Comparison of ENCODE assay signal across 10 mouse cellular contexts in genomic region chr14:52110346-52110745, GRCm38 (mm10). TPM values are rescaled to one million over a fixed set of nuclear protein-coding genes. Genes with fewer than 3 reads are reported as not detected.
DNase-seq lines count a peak whose midpoint lies in the region; ATAC-seq and TF ChIP-seq lines count a peak whose summit lies in the region.
"Had no signal": no experiment of that assay in that cellular context is flagged by ENCODE, and none has a peak within 500 bp of the region (broad histone marks: within the 10 kb centered on the region; RNA-seq: fewer than 3 reads in every experiment).

TSS of gene Rpgrip1 (plus strand) at chr14:52110704.

- ATAC-seq in heart, embryonic 12.5 days (ENCODE audit: insufficient number of reproducible peaks, low FRiP score) = no peak
- no peak for ATAC-seq in hindbrain, embryonic 11.5 days (ENCODE audit: low FRiP score)
- no peak for ATAC-seq in liver, postnatal 0 days

- H3K79me2 ChIP-seq in CH12.LX (replicated peaks; ENCODE audit: control insufficient read depth, extremely low read depth, insufficient read depth, poor library complexity, severe bottlenecking) = no peaks in the 10 kb centered on the region

- no peak within 1 kb of the TSS for H3K4me2 ChIP-seq in heart, embryonic 12.5 days
- H3K4me2 ChIP-seq in CH12.LX (ENCODE audit: insufficient read depth, low read depth, poor library complexity, severe bottlenecking) = no peak within 1 kb of the TSS
- no peak within 1 kb of the TSS for H3K4me2 ChIP-seq in hindbrain, embryonic 11.5 days (replicated peaks; ENCODE audit: low read depth, low read length)
- no peak within 1 kb of the TSS for H3K4me2 ChIP-seq in liver, postnatal 0 days (ENCODE audit: low read depth, low read length)

- H3K4me1 ChIP-seq in heart, embryonic 12.5 days (replicated peaks) = peaks cover 5% of the 10 kb centered on the region; the same call in 1 of the 2 replicates
- peaks cover 0 to 1% of the 10 kb centered on the region in 2 experiments; a peak in 2 of 4 replicates for H3K4me1 ChIP-seq in CH12.LX (ENCODE audit: control insufficient read depth in 1 of 2, insufficient read depth in 2 of 2)
- H3K4me1 ChIP-seq in hindbrain, embryonic 11.5 days (replicated peaks; ENCODE audit: control insufficient read depth, insufficient read depth, low read length) = no peaks in the 10 kb centered on the region
- peaks cover 8% of the 10 kb centered on the region for H3K4me1 ChIP-seq in liver, postnatal 0 days (ENCODE audit: insufficient read depth)

- H3K9ac ChIP-seq in heart, embryonic 12.5 days = no peak within 1 kb of the TSS
- H3K9ac ChIP-seq in CH12.LX (ENCODE audit: insufficient read depth, low read depth) = no peak within 1 kb of the TSS
- H3K9ac ChIP-seq in hindbrain, embryonic 11.5 days (ENCODE audit: low read depth, low read length) = no peak within 1 kb of the TSS
- no peak within 1 kb of the TSS for H3K9ac ChIP-seq in liver, postnatal 0 days (replicated peaks)

- in situ Hi-C loops in CH12.LX (cut with MboI; ENCODE audit: low pct_ligation_motif_present, low pct_unique_long_range_greater_than_20kb, low sequenced_read_pairs) = no loop called here

- H3K27ac ChIP-seq in heart, embryonic 12.5 days (ENCODE audit: poor library complexity, severe bottlenecking) = no peak within 1 kb of the TSS
- H3K27ac ChIP-seq in CH12.LX (ENCODE audit: insufficient read depth, low read depth) = no peak within 1 kb of the TSS
- no peak within 1 kb of the TSS for H3K27ac ChIP-seq in hindbrain, embryonic 11.5 days (ENCODE audit: low read depth, low read length)
- H3K27ac ChIP-seq in liver, postnatal 0 days (ENCODE audit: low read depth) = no peak within 1 kb of the TSS

- TF ChIP-seq RAD21 in CH12.LX (IDR thresholded peaks at IDR 0.05; ENCODE audit: low read depth, low read length) = no peak

- 81% methylated on average over 4 of the region's 4 CpGs for WGBS in heart, embryonic 12.5 days
- WGBS in hindbrain, embryonic 11.5 days = 89% methylated on average over 4 of the region's 4 CpGs
- WGBS in liver, postnatal 0 days (ENCODE audit: insufficient replicate concordance) = 95% methylated on average over 4 of the region's 4 CpGs

- H3K9me3 ChIP-seq in heart, embryonic 12.5 days (replicated peaks) = no peaks in the 10 kb centered on the region
- no peaks in the 10 kb centered on the region for H3K9me3 ChIP-seq in CH12.LX (replicated peaks; ENCODE audit: low read length)
- no peaks in the 10 kb centered on the region for H3K9me3 ChIP-seq in hindbrain, embryonic 11.5 days (ENCODE audit: control insufficient read depth, low read length)
- H3K9me3 ChIP-seq in liver, postnatal 0 days (ENCODE audit: low read length) = no peaks in the 10 kb centered on the region

- no peaks in the 10 kb centered on the region for H3K27me3 ChIP-seq in heart, embryonic 12.5 days (replicated peaks)
- H3K27me3 ChIP-seq in CH12.LX (replicated peaks) = no peaks in the 10 kb centered on the region
- H3K27me3 ChIP-seq in hindbrain, embryonic 11.5 days (ENCODE audit: control insufficient read depth, insufficient read depth, low read length) = no peaks in the 10 kb centered on the region
- H3K27me3 ChIP-seq in liver, postnatal 0 days (ENCODE audit: insufficient read depth, low read length) = no peaks in the 10 kb centered on the region

- no peak for DNase-seq in heart, postnatal 4 days
- no peak for DNase-seq in CH12.LX (ENCODE audit: extremely low read depth)
- DNase-seq in hindbrain, embryonic 11.5 days (ENCODE audit: low spot score) = no peak
- DNase-seq in liver, postnatal 0 days = no peak
- DNase-seq in embryo, embryonic 10 days (ENCODE audit: low spot score) = no peak
- no peak for DNase-seq in Muller cell, postnatal 12 days (ENCODE audit: inconsistent ontology term)
- DNase-seq in urinary bladder, postnatal 4 days (ENCODE audit: low spot score in 2 of 2) = no peak
- DNase-seq: embryo, embryonic 11 days; kidney, adult 11 months had no signal

- no peaks in the 10 kb centered on the region for H3K36me3 ChIP-seq in heart, embryonic 12.5 days
- no peaks in the 10 kb centered on the region for H3K36me3 ChIP-seq in CH12.LX (replicated peaks in 1 of 2; ENCODE audit: control insufficient read depth in 1 of 2, insufficient read depth in 1 of 2, low read length in 1 of 2)
- H3K36me3 ChIP-seq in hindbrain, embryonic 11.5 days (ENCODE audit: control insufficient read depth, insufficient read depth, low read length) = no peaks in the 10 kb centered on the region
- H3K36me3 ChIP-seq in liver, postnatal 0 days (replicated peaks; ENCODE audit: insufficient read depth, low read length) = no peaks in the 10 kb centered on the region

- dilution Hi-C loops in CH12.LX (cut with MboI; ENCODE audit: extremely low pct_ligation_motif_present, extremely low pct_unique_long_range_greater_than_20kb, low sequenced_read_pairs) = no loop called here

- no peak for TF ChIP-seq EP300 in CH12.LX (IDR thresholded peaks at IDR 0.05; ENCODE audit: low read length)
- no peak for TF ChIP-seq EP300 in liver, postnatal 0 days (IDR thresholded peaks at IDR 0.05; ENCODE audit: low read depth)

- no peak for TF ChIP-seq CTCF in CH12.LX (conservative IDR thresholded peaks at IDR 0.05 in 1 of 2, IDR thresholded peaks at IDR 0.05 in 1 of 2; ENCODE audit: low read depth in 2 of 2, low read length in 2 of 2)
- no peak for TF ChIP-seq CTCF in liver, postnatal 0 days (IDR thresholded peaks at IDR 0.05; ENCODE audit: low read depth)

- TF ChIP-seq POLR2A in CH12.LX (IDR thresholded peaks at IDR 0.05; ENCODE audit: low read depth, low read length) = no peak

- no peak within 1 kb of the TSS for H3K4me3 ChIP-seq in heart, embryonic 12.5 days
- no peak within 1 kb of the TSS for H3K4me3 ChIP-seq in CH12.LX (replicated peaks in 1 of 3; ENCODE audit: low read depth in 2 of 3, low read length in 2 of 3, poor library complexity in 1 of 3)
- H3K4me3 ChIP-seq in hindbrain, embryonic 11.5 days (ENCODE audit: low read depth, low read length) = no peak within 1 kb of the TSS
- no peak within 1 kb of the TSS for H3K4me3 ChIP-seq in liver, postnatal 0 days (ENCODE audit: low read depth, low read length)

TF ChIP-seq in CH12.LX, 34 proteins besides CTCF, POLR2A, EP300 and RAD21:
- TF ChIP-seq MXI1 (IDR thresholded peaks at IDR 0.05; ENCODE audit: low read depth, low read length) (no peak), USF2 (conservative IDR thresholded peaks at IDR 0.05; ENCODE audit: low read depth, low read length) (no peak), USF1 (IDR thresholded peaks at IDR 0.05; ENCODE audit: low read depth, low read length) (no peak), PAX5 (IDR thresholded peaks at IDR 0.05; ENCODE audit: low read length) (no peak), RCOR1 (conservative IDR thresholded peaks at IDR 0.05; ENCODE audit: low read depth, low read length) (no peak), MEF2A (IDR thresholded peaks at IDR 0.05; ENCODE audit: borderline replicate concordance, low read depth, low read length) (no peak)

RNA-seq across cellular contexts. Expression of gene Rpgrip1, which starts in this region (rescaled TPM):
- 31.9 and 32.1 TPM in 2 replicates for polyA plus RNA-seq in heart, embryonic 12.5 days (2016; fragmentation: Nextera tagmentation; extraction: Ambion mirVana)
- under 1 TPM; 0.55 to 0.59 TPM for total RNA-seq in heart, postnatal 4 days (2021)
- total RNA-seq in CH12.LX (2012; rRNA removed) (12.0 and 15.0 TPM in 2 replicates), CH12.LX (2014; rRNA removed) (6.7 and 7.3 TPM in 2 replicates)
- 33.7 and 41.8 TPM in 2 replicates for polyA plus RNA-seq in CH12.LX (2012; ENCODE audit: insufficient read length, low read depth)
- 68.4 and 86.9 TPM in 2 replicates for polyA plus RNA-seq in hindbrain, embryonic 11.5 days (2014; fragmentation: Nextera tagmentation; extraction: Ambion mirVana)
- 23.9 and 30.7 TPM in 2 replicates for polyA plus RNA-seq in liver, postnatal 0 days (2015; fragmentation: Nextera tagmentation; extraction: Ambion mirVana)

Comparison
In these comparisons a context has a peak if more than half of its experiments do, and no peak if none do; other contexts are left out.
1. RNA of gene Rpgrip1 (total RNA-seq): 6.7 to 15.0 TPM in CH12.LX; 0.55 to 0.59 TPM in heart, postnatal 4 days; every median in the first group is over 4 times any median in the second.